Mouse (Mus musculus): ENCODE measurements around the gene Rpp14. TPM values are rescaled to one million over a fixed set of nuclear protein-coding genes. Genes with fewer than 3 reads are reported as not detected.

Gene Rpp14
- total and polyA plus RNA-seq, 2 experiments from 2014 or later: 18.9 to 36.2 TPM

DNA sequence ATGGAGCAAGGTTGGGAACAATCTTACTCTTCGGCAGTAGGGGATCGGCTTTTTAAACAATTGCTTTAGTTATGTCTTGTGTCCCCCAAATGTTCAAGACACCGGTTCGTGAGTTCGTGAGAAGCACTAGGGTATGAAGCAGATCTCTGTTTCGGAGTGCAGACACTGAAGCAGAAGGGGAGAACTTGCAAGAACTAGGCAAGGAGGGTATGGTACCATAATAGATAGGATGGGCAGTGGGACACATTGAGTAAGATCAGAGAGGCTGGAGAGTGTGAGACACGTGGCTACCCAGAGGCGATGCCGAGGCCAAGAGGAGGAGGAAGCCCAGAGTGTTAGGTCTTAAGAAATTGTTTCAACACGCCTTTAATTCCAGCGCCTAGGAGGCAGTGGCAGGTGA lies 551 bp downstream of the Rpp14 start:
- ATAC-seq (peak; percentile 60), DNase-seq (ENCODE audit: low spot score) (no peak)
- H3K4me1 ChIP-seq (ENCODE audit: insufficient read depth, low read length): 0 out of 2 replicates have a peak, but pooled peaks cover 3% of the 10 kb centered on the region
- H3K27me3 ChIP-seq (ENCODE audit: insufficient read depth, low read length): no peaks in the 10 kb centered on the region
- 3% methylated on average over 11 of the region's 11 CpGs for WGBS
- TF ChIP-seq CTCF (IDR thresholded peaks at IDR 0.05; ENCODE audit: low read depth): no peak
- H3K9ac ChIP-seq (replicated peaks; ENCODE audit: low read length): peak overlapping the region; percentile 79
- peak overlapping the region; percentile 66 for H3K4me2 ChIP-seq (ENCODE audit: low read depth, low read length)
- H3K36me3 ChIP-seq (ENCODE audit: insufficient read depth, low read length): no peaks in the 10 kb centered on the region; the same call in 1 of the 2 replicates
- H3K27ac ChIP-seq: peak overlapping the region; percentile 88
- H3K9me3 ChIP-seq (ENCODE audit: low read length): no peaks in the 10 kb centered on the region
- H3K4me3 ChIP-seq (ENCODE audit: low read length): peak overlapping the region; percentile 64

DNA sequence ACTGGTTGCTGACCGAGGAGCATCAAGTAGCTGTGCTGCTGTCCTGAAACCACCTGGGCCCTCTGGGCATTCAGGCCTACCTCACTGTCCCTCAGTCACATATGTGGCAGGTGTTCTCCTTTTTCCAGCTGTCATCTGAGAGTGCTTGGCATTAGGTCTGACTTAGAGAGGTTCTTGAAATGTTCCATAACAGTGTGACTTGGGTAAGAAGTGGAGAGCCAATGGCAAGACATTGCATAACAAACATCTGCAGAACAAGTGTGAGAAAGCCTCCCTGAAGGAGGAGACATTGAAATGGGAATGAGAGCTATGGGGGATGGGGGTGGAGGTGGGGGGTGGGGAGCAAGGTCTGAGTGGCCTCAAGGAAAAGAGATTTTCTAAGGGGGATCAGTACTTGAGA lies 2.8 kb downstream of the Rpp14 start:
- Histone ChIP-seq H3K4me3 (ENCODE audit: low read length) (no peak overlapping the region), H3K9ac (replicated peaks; ENCODE audit: low read length) (no peak overlapping the region), H3K9me3 (ENCODE audit: low read length) (no peaks in the 10 kb centered on the region), H3K27me3 (ENCODE audit: insufficient read depth, low read length) (no peaks in the 10 kb centered on the region), H3K27ac (no peak overlapping the region), H3K4me1 (ENCODE audit: insufficient read depth, low read length) (0 out of 2 replicates have a peak, but pooled peaks cover 3% of the 10 kb centered on the region), H3K4me2 (ENCODE audit: low read depth, low read length) (no peak overlapping the region), H3K36me3 (ENCODE audit: insufficient read depth, low read length) (peaks cover 9% of the 10 kb centered on the region; the same call in 1 of the 2 replicates)
- no peak for TF ChIP-seq CTCF (IDR thresholded peaks at IDR 0.05; ENCODE audit: low read depth)
- 89% methylated on average over 1 of the region's 1 CpGs for WGBS
- DNase-seq (ENCODE audit: low spot score) (no peak), ATAC-seq (no peak)

DNA sequence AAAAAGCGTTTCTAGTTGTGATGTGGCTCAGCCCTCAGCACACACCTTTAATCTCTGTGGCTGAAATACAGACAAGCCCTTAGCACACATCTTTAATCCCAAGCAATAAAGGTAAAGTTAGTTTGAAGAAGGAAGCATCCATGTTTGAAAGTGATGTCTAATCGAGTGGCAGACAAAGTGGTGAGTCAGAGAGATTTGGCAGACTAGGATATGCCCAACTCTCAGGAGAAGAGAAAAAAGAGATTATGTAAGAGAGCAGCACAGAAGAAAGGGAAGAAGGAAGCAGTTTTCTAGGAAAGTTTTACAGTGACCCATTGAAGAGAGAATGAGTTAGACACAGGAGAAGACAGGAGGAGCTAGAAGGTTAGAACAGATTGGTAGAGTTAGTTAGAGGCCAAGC lies 8.8 kb downstream of the Rpp14 start:
- Histone ChIP-seq H3K4me3 (ENCODE audit: low read length) (no peak overlapping the region), H3K9me3 (ENCODE audit: low read length) (no peaks in the 10 kb centered on the region), H3K27me3 (ENCODE audit: insufficient read depth, low read length) (no peaks in the 10 kb centered on the region), H3K4me2 (ENCODE audit: low read depth, low read length) (no peak overlapping the region), H3K36me3 (ENCODE audit: insufficient read depth, low read length) (peaks cover 34% of the 10 kb centered on the region), H3K4me1 (ENCODE audit: insufficient read depth, low read length) (no peaks in the 10 kb centered on the region), H3K27ac (no peak overlapping the region), H3K9ac (replicated peaks; ENCODE audit: low read length) (no peak overlapping the region)
- no peak for DNase-seq (ENCODE audit: low spot score)
- no peak for ATAC-seq
- no peak for TF ChIP-seq CTCF (IDR thresholded peaks at IDR 0.05; ENCODE audit: low read depth)
- WGBS: 98% methylated on average over 2 of the region's 2 CpGs

DNA sequence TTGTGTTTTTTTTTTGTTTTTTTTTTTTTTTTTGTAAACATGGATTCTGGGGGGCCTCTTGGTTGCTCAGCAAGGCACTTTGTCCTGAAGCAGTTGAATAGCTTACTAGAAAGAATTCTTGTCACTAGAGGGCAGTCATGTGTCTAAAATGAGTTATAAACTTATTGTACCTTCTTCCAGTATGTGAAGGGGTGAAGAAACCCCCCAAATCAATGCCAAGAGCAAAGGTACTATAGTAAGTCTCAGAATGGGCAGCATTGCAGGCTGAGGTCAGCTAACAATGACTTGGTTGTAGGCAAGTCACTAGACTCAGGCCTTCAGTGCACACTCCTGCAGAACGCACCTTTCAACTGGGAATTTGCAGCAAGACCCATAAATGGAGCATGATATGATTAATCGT lies 12.4 kb downstream of the Rpp14 start:
- Histone ChIP-seq H3K27me3 (ENCODE audit: insufficient read depth, low read length) (no peaks in the 10 kb centered on the region), H3K4me1 (ENCODE audit: insufficient read depth, low read length) (peaks cover under 1% of the 10 kb centered on the region; the same call in 1 of the 2 replicates), H3K36me3 (ENCODE audit: insufficient read depth, low read length) (peaks cover 28% of the 10 kb centered on the region), H3K4me3 (ENCODE audit: low read length) (no peak overlapping the region), H3K27ac (no peak overlapping the region), H3K9ac (replicated peaks; ENCODE audit: low read length) (no peak overlapping the region), H3K4me2 (ENCODE audit: low read depth, low read length) (no peak overlapping the region), H3K9me3 (ENCODE audit: low read length) (no peaks in the 10 kb centered on the region)
- TF ChIP-seq CTCF (IDR thresholded peaks at IDR 0.05; ENCODE audit: low read depth): peak; percentile 63
- ATAC-seq: peak; percentile 42; the same call in 1 of the 2 replicates
- DNase-seq (ENCODE audit: low spot score): peak; percentile 87
- 88% methylated on average over 2 of the region's 2 CpGs for WGBS

DNA sequence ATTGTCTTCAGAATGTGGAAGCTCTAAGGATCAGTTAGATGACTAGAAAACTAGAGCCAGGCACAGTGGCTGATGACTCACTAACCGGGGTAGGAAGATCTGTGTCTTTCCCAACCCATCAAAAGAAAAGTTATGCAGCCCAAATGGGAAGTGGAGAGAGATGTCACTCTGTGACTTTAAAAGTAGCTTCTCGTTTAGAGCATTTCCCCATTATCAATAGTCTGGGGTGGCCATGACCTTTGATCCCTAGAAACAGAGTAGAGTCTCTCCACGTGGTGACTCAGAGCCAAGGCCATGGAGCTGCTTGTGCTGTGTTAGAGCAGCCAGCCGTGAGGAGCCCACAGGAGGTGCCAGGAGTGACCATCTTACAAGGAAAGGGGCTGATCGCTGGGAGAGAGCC lies 13.3 kb downstream of the Rpp14 start:
- H3K27me3 ChIP-seq (ENCODE audit: insufficient read depth, low read length): no peaks in the 10 kb centered on the region

DNA sequence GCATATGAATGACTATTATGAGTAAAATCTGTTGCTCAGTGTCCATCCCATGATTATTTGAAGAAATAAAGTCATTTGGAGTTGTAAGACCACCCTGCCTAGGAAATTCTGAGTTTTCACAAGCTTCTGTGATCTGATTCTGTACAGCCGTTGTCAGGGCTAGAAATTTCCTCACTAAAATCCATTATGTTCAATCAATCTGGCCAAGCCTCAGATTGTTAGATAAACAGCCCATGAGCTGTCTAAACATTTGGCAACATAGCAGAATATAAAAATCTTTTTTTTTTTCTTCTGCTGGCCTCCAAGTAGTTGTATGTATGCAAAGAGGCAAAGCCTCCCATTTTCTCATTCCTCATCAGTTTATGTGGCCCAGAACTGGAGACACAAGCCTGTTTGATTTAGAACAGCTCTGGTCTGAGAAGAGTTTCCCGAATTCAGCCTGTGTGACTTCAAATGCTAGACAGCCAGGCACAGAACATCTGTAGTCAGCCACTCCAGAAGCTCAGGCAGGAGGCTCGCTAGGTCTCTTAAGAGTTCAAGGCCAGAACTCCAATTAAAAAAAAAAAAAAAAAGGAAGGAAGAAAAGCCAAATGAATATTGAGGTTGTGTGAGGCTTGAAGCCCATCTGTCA lies 14.9 kb downstream of the Rpp14 start:
- H3K27me3 ChIP-seq (ENCODE audit: insufficient read depth, low read length): no peaks in the 10 kb centered on the region
- ATAC-seq (no peak), DNase-seq (ENCODE audit: low spot score) (no peak)
- no peak overlapping the region for H3K27ac ChIP-seq
- H3K9ac ChIP-seq (replicated peaks; ENCODE audit: low read length): no peak overlapping the region
- H3K36me3 ChIP-seq (ENCODE audit: insufficient read depth, low read length): peaks cover 11% of the 10 kb centered on the region
- no peak overlapping the region for H3K4me2 ChIP-seq (ENCODE audit: low read depth, low read length)
- WGBS: 67% methylated on average over 3 of the region's 3 CpGs
- H3K4me3 ChIP-seq (ENCODE audit: low read length): no peak overlapping the region
- H3K9me3 ChIP-seq (ENCODE audit: low read length): no peaks in the 10 kb centered on the region
- peaks cover 11% of the 10 kb centered on the region; the same call in 1 of the 2 replicates for H3K4me1 ChIP-seq (ENCODE audit: insufficient read depth, low read length)
- TF ChIP-seq CTCF (IDR thresholded peaks at IDR 0.05; ENCODE audit: low read depth): no peak

More for the DNA sequence above, 13.3 kb downstream of the Rpp14 start:
- no peak overlapping the region for H3K9ac ChIP-seq (replicated peaks; ENCODE audit: low read length)
- no peak for TF ChIP-seq CTCF (IDR thresholded peaks at IDR 0.05; ENCODE audit: low read depth)
- H3K4me1 ChIP-seq (ENCODE audit: insufficient read depth, low read length): peaks cover 4% of the 10 kb centered on the region; the same call in 1 of the 2 replicates
- peaks cover 25% of the 10 kb centered on the region for H3K36me3 ChIP-seq (ENCODE audit: insufficient read depth, low read length)
- DNase-seq (ENCODE audit: low spot score) (no peak), ATAC-seq (no peak)
- H3K4me2 ChIP-seq (ENCODE audit: low read depth, low read length): no peak overlapping the region
- no peaks in the 10 kb centered on the region for H3K9me3 ChIP-seq (ENCODE audit: low read length)
- H3K4me3 ChIP-seq (ENCODE audit: low read length): no peak overlapping the region
- WGBS: 36% methylated on average over 5 of the region's 5 CpGs
- no peak overlapping the region for H3K27ac ChIP-seq

DNA sequence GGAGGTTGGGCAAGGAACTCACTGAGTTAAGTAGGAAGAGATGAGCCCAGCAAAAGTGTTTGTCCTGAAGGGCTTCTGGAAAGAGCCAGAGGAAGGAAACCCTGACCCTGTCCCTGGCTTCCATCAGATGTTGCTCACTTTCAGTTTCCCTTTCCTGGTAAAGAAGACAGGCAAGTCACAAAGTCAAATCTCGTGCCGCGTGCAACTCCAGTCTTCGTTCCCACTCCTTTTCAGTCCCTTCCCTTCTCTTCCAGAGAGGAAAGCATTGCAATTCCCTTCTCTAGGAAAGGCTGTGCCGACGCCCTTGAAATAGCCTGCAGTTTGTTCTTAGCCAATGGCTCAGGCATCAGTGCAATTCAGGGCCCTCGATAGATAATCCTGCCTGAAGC lies 15.4 kb downstream of the Rpp14 start:
- H3K4me2 ChIP-seq (ENCODE audit: low read depth, low read length): no peak overlapping the region
- no peaks in the 10 kb centered on the region for H3K27me3 ChIP-seq (ENCODE audit: insufficient read depth, low read length)
- no peak for ATAC-seq
- H3K4me3 ChIP-seq (ENCODE audit: low read length): no peak overlapping the region
- no peaks in the 10 kb centered on the region for H3K9me3 ChIP-seq (ENCODE audit: low read length)
- H3K36me3 ChIP-seq (ENCODE audit: insufficient read depth, low read length): peaks cover 6% of the 10 kb centered on the region; the same call in 1 of the 2 replicates
- no peak for DNase-seq (ENCODE audit: low spot score)
- TF ChIP-seq CTCF (IDR thresholded peaks at IDR 0.05; ENCODE audit: low read depth): no peak
- H3K27ac ChIP-seq: no peak overlapping the region
- WGBS: 80% methylated on average over 7 of the region's 7 CpGs
- peaks cover 11% of the 10 kb centered on the region; the same call in 1 of the 2 replicates for H3K4me1 ChIP-seq (ENCODE audit: insufficient read depth, low read length)
- no peak overlapping the region for H3K9ac ChIP-seq (replicated peaks; ENCODE audit: low read length)
